Mouse (Mus musculus) small intestine, adult 2 months (tissue): ENCODE results near the gene Cnot6l. TPM values are rescaled to one million over a fixed set of nuclear protein-coding genes. Genes with fewer than 3 reads are reported as not detected.

ENCODE experiments used
- H3K27ac ChIP-seq: fragments of 200-500 bp; 2 replicates; pipeline ENCODE4 v1.5.1; 2012; ENCODE audit warnings: low read depth, low read length, control low read depth, inconsistent platforms; ENCODE audit not compliant: insufficient read depth
- H3K27me3 ChIP-seq: fragments of 200-500 bp; 2 replicates; pipeline ENCODE4 v1.6.1; 2012; ENCODE audit warnings: mild to moderate bottlenecking, moderate library complexity, low read length, inconsistent platforms; ENCODE audit not compliant: control insufficient read depth, insufficient read depth
- H3K36me3 ChIP-seq: fragments of 200-500 bp; 2 replicates; pipeline ENCODE4 v1.6.1; 2012; ENCODE audit warnings: mild to moderate bottlenecking, low read length, control low read depth, inconsistent platforms; ENCODE audit not compliant: control insufficient read depth, insufficient read depth
- H3K4me1 ChIP-seq: fragments of 200-500 bp; 2 replicates; pipeline ENCODE4 v1.6.1; 2012; ENCODE audit warnings: low read length, inconsistent platforms, mixed read lengths; ENCODE audit not compliant: control insufficient read depth, insufficient read depth, insufficient read length
- H3K4me3 ChIP-seq: fragments of 200-500 bp; 2 replicates; pipeline ENCODE4 v1.5.1; 2012; ENCODE audit warnings: low read depth, mild to moderate bottlenecking, control low read depth, inconsistent platforms, low read length, moderate library complexity
- CTCF ChIP-seq: fragments of 200-500 bp; IDR thresholded peaks from 2 replicates; pipeline ENCODE4 v1.5.1; 2012; ENCODE audit warnings: low read depth, mild to moderate bottlenecking, control low read depth, inconsistent platforms, low read length, moderate library complexity, mixed read lengths; ENCODE audit not compliant: insufficient replicate concordance, insufficient read length; ENCODE audit errors: extremely low read depth
- POLR2A ChIP-seq: fragments of 200-500 bp; IDR thresholded peaks from 2 replicates; pipeline ENCODE4 v1.6.1; 2012; ENCODE audit warnings: low read depth, mild to moderate bottlenecking, control low read depth, inconsistent platforms, low read length, moderate library complexity
- WGBS: fragments of 180-500 bp; shearing (Covaris S2); methylation state at CpG from one replicate; pipeline ENCODE4 v1.1.7; 2018; 5-methylcytosine and 5-hydroxymethylcytosine counted together
- polyA plus RNA-seq: library from polyadenylated mRNA; depleted of rRNA; stranded (reverse); fragments of >200 nt; gene quantifications from 2 replicates; pipeline ENCODE4 v1.2.3, GENCODE M21; 2012

Cnot6l gene
- polyA plus RNA-seq, 1 experiment = 3.0 TPM

GRCm38 (mm10) chr5:96161578-96162398 lies 2.2 kb downstream of the Cnot6l start:
- H3K4me3 ChIP-seq = peak overlapping the region; percentile 95
- H3K27ac ChIP-seq = peak overlapping the region; percentile 99
- H3K4me1 ChIP-seq = no peaks in the 10 kb centered on the region
- no peaks in the 10 kb centered on the region for H3K36me3 ChIP-seq
- no peak for TF ChIP-seq POLR2A
- no peak for TF ChIP-seq CTCF
- no peaks in the 10 kb centered on the region for H3K27me3 ChIP-seq
- under 1% methylated on average over 95 of the region's 114 CpGs for WGBS

GRCm38 (mm10) chr5:96161263-96161577 lies 2.8 kb downstream of the Cnot6l start:
- WGBS = under 1% methylated on average over 44 of the region's 45 CpGs
- H3K4me3 ChIP-seq = peak overlapping the region; percentile 95
- peak overlapping the region; percentile 77 for H3K27ac ChIP-seq
- H3K4me1 ChIP-seq = no peaks in the 10 kb centered on the region
- H3K36me3 ChIP-seq = no peaks in the 10 kb centered on the region
- TF ChIP-seq POLR2A (no peak), CTCF (no peak)
- no peaks in the 10 kb centered on the region for H3K27me3 ChIP-seq

- Histone ChIP-seq H3K4me3 (peak overlapping the region; percentile 95), H3K27me3 (no peaks in the 10 kb centered on the region), H3K4me1 (no peaks in the 10 kb centered on the region), H3K27ac (peak overlapping the region; percentile 77), H3K36me3 (no peaks in the 10 kb centered on the region)
- TF ChIP-seq POLR2A (no peak), CTCF (no peak)
- under 1% methylated on average over 50 of the region's 50 CpGs for WGBS
These were observed 3.3 kb downstream of the Cnot6l start for GRCm38 (mm10) chr5:96160467-96161262.

GRCm38 (mm10) chr5:96142351-96142750 lies 21.6 kb downstream of the Cnot6l start:
- Histone ChIP-seq H3K27ac (no peak overlapping the region), H3K4me1 (no peaks in the 10 kb centered on the region), H3K27me3 (no peaks in the 10 kb centered on the region), H3K36me3 (no peaks in the 10 kb centered on the region), H3K4me3 (no peak overlapping the region)
- 69% methylated on average over 2 of the region's 2 CpGs for WGBS
- no peak for TF ChIP-seq CTCF
- no peak for TF ChIP-seq POLR2A

GRCm38 (mm10) chr5:96130683-96131082 lies 33.3 kb downstream of the Cnot6l start:
- 94% methylated on average over 2 of the region's 2 CpGs for WGBS

GRCm38 (mm10) chr5:96126856-96127255 lies 37.1 kb downstream of the Cnot6l start:
- no peaks in the 10 kb centered on the region for H3K4me1 ChIP-seq
- no peak overlapping the region for H3K27ac ChIP-seq
- 86% methylated on average over 1 of the region's 1 CpGs for WGBS
- no peak for TF ChIP-seq CTCF
- no peak for TF ChIP-seq POLR2A
- H3K27me3 ChIP-seq = no peaks in the 10 kb centered on the region
- peaks cover 3% of the 10 kb centered on the region for H3K36me3 ChIP-seq
- no peak overlapping the region for H3K4me3 ChIP-seq

More at GRCm38 (mm10) chr5:96130683-96131082, 33.3 kb downstream of the Cnot6l start:
- peaks cover 5% of the 10 kb centered on the region; the same call in 1 of the 2 replicates for H3K4me1 ChIP-seq
- no peak overlapping the region for H3K4me3 ChIP-seq
- no peak overlapping the region for H3K27ac ChIP-seq
- peaks cover 6% of the 10 kb centered on the region for H3K36me3 ChIP-seq
- TF ChIP-seq CTCF (no peak), POLR2A (no peak)
- H3K27me3 ChIP-seq = no peaks in the 10 kb centered on the region

GRCm38 (mm10) chr5:96114943-96115342 lies 49.0 kb downstream of the Cnot6l start:
- Histone ChIP-seq H3K36me3 (no peaks in the 10 kb centered on the region), H3K4me3 (no peak overlapping the region), H3K27ac (no peak overlapping the region), H3K4me1 (no peaks in the 10 kb centered on the region), H3K27me3 (no peaks in the 10 kb centered on the region)
- no peak for TF ChIP-seq POLR2A
- TF ChIP-seq CTCF = no peak
- 74% methylated on average over 3 of the region's 3 CpGs for WGBS
